Mouse (Mus musculus) yolk sac, embryonic 10.5 days (tissue): ENCODE data around the gene Map3k9.

Experiments used
- DNase-seq: peaks from one replicate; pipeline ENCODE4 v3.0.0-alpha.2; 2017; ENCODE audit warnings: low spot score

Gene Map3k9

GRCm38 (mm10) chr12:81781105-81781909 lies at the start of gene Map3k9:
TSS of gene Map3k9 (minus strand) at chr12:81781175.
- peak; percentile 94 for DNase-seq

- no peak for DNase-seq
Observed at GRCm38 (mm10) chr12:81828355-81828754, 47.4 kb upstream of the Map3k9 start.

GRCm38 (mm10) chr12:81822778-81823480 lies 42.0 kb upstream of the Map3k9 start:
- DNase-seq: no peak

GRCm38 (mm10) chr12:81822176-81822575 lies 41.2 kb upstream of the Map3k9 start:
- no peak for DNase-seq

- no peak for DNase-seq
Observed at GRCm38 (mm10) chr12:81820700-81821099, 39.7 kb upstream of the Map3k9 start.

GRCm38 (mm10) chr12:81817126-81817505 lies 36.1 kb upstream of the Map3k9 start:
- no peak for DNase-seq

GRCm38 (mm10) chr12:81816330-81817125 lies 35.6 kb upstream of the Map3k9 start:
- DNase-seq: peak; percentile 18

GRCm38 (mm10) chr12:81814742-81815141 lies 33.8 kb upstream of the Map3k9 start:
- DNase-seq: no peak

GRCm38 (mm10) chr12:81810417-81810816 lies 29.4 kb upstream of the Map3k9 start:
- DNase-seq: no peak

GRCm38 (mm10) chr12:81808596-81808995 lies 27.6 kb upstream of the Map3k9 start:
- no peak for DNase-seq

- DNase-seq: no peak
Observed at GRCm38 (mm10) chr12:81807953-81808352, 27.0 kb upstream of the Map3k9 start.

- DNase-seq: no peak
Observed at GRCm38 (mm10) chr12:81807529-81807837, 26.5 kb upstream of the Map3k9 start.

- peak; percentile 52 for DNase-seq
Observed at GRCm38 (mm10) chr12:81806759-81807528, 26.0 kb upstream of the Map3k9 start.

- DNase-seq: no peak
Observed at GRCm38 (mm10) chr12:81806114-81806513, 25.1 kb upstream of the Map3k9 start.

GRCm38 (mm10) chr12:81803803-81804202 lies 22.8 kb upstream of the Map3k9 start:
- no peak for DNase-seq

GRCm38 (mm10) chr12:81803016-81803415 lies 22.0 kb upstream of the Map3k9 start:
- DNase-seq: no peak

- DNase-seq: no peak
Observed at GRCm38 (mm10) chr12:81801134-81801533, 20.2 kb upstream of the Map3k9 start.

- peak; percentile 45 for DNase-seq
Observed at GRCm38 (mm10) chr12:81796541-81796940, 15.6 kb upstream of the Map3k9 start.

GRCm38 (mm10) chr12:81792511-81793218 lies 11.7 kb upstream of the Map3k9 start:
- DNase-seq: no peak

- no peak for DNase-seq
Observed at GRCm38 (mm10) chr12:81789499-81789898, 8.5 kb upstream of the Map3k9 start.

- DNase-seq: peak; percentile 80
Observed at GRCm38 (mm10) chr12:81788672-81789084, 7.7 kb upstream of the Map3k9 start.
